Mouse (Mus musculus) spleen, postnatal 10 days (tissue): ENCODE data around the gene Gm5128.
"Not testable (repeated sequence)": the region's sequence is repeated elsewhere in the genome, so short reads cannot be mapped to it uniquely, and the experiment has no call there.

Experiments used
- DNase-seq, 2 experiments: peaks; one replicate each; pipeline ENCODE4 v3.0.0; 2021 to 2022; ENCODE audit warnings: low spot score in 2 of 2

Gm5128 gene

DNA sequence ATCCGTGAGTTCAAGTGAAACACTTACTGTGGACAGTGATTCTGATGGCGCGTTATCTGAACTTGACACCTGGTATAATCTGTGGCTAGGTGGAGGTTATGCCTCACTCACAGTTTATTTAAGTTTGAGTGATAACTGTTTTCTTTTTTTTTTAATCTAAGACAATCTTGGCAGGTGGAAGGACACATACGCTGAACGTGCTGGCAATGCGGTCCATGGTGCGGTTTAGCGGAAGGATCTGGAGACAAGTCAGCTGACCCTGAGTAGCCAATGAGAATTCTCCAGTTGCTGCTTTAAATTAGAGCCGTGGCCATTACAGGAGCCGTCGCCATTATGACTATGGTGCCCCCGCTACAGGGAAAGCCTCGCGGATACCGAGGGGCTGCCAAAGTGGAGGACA, at the start of gene Gm5128:
Gene Gm5128, plus strand, starts transcription at position 301 of the 400 bp plus-strand sequence.
- not testable (repeated sequence) for DNase-seq

DNA sequence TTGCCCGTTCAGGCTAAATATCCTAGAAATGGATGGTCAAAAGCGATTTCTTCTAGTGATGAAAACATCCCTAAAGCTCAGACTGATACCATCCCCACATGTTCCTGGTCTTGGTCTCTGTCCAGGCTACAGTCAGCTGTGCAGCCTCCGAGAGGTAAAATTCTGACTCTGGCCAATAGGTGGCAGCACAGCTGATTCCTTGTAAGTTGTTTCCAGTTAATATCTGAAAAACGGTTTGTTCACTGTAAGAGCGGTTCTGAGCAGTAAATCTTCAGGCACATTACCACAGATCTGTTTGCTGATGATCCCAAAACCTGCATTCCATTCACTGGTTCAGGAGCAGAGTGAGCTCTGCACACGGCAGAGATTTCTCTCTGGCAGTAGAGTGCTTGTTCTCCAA, 12.4 kb upstream of the Gm5128 start:
- DNase-seq: not testable (repeated sequence)

DNA sequence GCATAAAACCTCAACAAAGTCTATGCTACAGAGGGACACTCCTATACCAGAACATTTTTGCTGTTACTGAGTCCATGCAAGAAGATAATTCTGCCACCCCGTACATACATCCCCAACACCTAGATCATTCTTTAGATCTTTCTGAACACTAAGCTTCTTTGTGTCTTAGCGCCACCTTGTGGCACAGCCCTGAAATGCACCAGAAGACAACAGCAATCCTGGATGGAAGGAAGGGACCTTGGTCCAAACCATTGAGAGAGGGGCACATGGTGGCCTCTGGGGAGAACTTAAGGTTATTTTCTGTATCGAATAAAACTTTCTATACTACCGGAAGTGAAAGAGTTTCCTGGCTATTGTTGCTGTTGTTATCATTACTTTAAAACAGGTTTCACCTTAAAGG, 11.1 kb upstream of the Gm5128 start:
- DNase-seq: not testable (repeated sequence)

DNA sequence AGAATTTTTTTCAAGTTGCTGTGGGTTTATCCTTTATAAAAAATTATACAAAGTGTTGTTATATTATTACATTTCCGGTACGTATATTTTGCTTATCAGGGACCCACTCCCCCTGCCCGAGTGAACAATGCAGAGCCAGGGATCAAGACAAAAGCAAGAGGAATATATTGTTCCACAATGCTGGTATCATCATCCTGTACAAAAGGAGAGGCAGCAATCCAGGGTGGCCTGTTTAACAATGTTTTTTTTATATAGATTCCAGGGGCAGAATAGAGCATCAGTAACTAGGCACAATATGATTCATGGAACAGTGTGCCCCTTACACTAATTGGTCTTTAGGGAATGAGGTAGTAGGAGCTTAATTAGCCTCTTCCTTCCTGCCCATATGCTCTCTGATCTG, 30.5 kb downstream of the Gm5128 start:
- DNase-seq: not testable (repeated sequence)

DNA sequence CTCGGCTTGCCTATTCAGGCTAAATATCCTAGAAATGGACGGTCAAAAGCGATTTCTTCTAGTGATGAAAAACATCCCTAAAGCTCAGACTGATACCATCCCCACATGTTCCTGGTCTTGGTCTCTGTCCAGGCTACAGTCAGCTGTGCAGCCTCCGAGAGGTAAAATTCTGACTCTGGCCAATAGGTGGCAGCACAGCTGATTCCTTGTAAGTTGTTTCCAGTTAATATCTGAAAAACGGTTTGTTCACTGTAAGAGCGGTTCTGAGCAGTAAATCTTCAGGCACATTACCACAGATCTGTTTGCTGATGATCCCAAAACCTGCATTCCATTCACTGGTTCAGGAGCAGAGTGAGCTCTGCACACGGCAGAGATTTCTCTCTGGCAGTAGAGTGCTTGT, 48.1 kb downstream of the Gm5128 start:
- not testable (repeated sequence) for DNase-seq

DNA sequence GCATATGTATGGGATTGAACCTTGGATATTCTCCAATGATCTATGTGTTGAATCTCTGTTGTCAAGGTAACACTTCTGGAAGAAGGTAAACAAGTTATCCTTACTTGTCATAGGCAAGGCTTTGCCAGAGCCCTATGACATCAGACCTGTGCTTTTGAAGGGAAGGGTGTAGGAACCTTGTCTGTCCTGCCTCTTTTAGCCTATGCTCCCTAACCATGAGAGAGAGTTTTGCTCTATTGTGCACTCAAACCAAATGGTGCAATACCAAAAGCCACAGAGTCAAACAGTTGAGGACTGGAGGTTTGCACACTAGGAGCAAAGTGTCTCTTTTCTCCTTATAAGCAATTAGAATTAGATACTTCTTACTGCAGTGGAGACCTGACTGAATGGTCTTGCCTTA, 48.7 kb downstream of the Gm5128 start:
- not testable (repeated sequence) for DNase-seq

DNA sequence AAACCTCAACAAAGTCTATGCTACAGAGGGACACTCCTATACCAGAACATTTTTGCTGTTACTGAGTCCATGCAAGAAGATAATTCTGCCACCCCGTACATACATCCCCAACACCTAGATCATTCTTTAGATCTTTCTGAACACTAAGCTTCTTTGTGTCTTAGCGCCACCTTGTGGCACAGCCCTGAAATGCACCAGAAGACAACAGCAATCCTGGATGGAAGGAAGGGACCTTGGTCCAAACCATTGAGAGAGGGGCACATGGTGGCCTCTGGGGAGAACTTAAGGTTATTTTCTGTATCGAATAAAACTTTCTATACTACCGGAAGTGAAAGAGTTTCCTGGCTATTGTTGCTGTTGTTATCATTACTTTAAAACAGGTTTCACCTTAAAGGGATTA, 49.4 kb downstream of the Gm5128 start:
- DNase-seq: not testable (repeated sequence)
